Mouse (Mus musculus) hindbrain, embryonic 10.5 days (tissue): ENCODE data around the gene Kcnk1. TPM values are rescaled to one million over a fixed set of nuclear protein-coding genes. Genes with fewer than 3 reads are reported as not detected.

Experiments
- DNase-seq: peaks from one replicate; pipeline ENCODE4 v3.0.0-alpha.2; 2017; ENCODE audit warnings: low spot score
- H3K27ac ChIP-seq: fragments of 300-500 bp; sonication (generic); 2 replicates; pipeline ENCODE4 v1.5.1; 2016; ENCODE audit warnings: mild to moderate bottlenecking, moderate library complexity
- H3K27me3 ChIP-seq: fragments of 300-500 bp; sonication (generic); 2 replicates; pipeline ENCODE4 v1.6.1; 2016; ENCODE audit warnings: mild to moderate bottlenecking; ENCODE audit not compliant: poor library complexity, insufficient read depth, severe bottlenecking
- H3K36me3 ChIP-seq: fragments of 300-500 bp; sonication (generic); 2 replicates; pipeline ENCODE4 v1.6.1; 2016; ENCODE audit warnings: mild to moderate bottlenecking, moderate library complexity
- H3K4me1 ChIP-seq: fragments of 300-500 bp; sonication (generic); replicated peaks from 2 replicates; pipeline ENCODE4 v1.6.1; 2016; ENCODE audit warnings: mild to moderate bottlenecking
- H3K4me3 ChIP-seq: fragments of 300-500 bp; sonication (generic); 2 replicates; pipeline ENCODE4 v1.5.1; 2016; ENCODE audit warnings: mild to moderate bottlenecking, moderate library complexity
- H3K9me3 ChIP-seq: fragments of 300-500 bp; sonication (generic); 2 replicates; pipeline ENCODE4 v1.6.1; 2016; ENCODE audit warnings: mild to moderate bottlenecking, moderate library complexity
- WGBS: fragments of 180-500 bp; shearing (Covaris S2); methylation state at CpG from one replicate; pipeline ENCODE4 v1.1.7; 2016; 5-methylcytosine and 5-hydroxymethylcytosine counted together
- polyA plus RNA-seq: library from polyadenylated mRNA; unstranded; fragments of >200 nt; fragmentation: Nextera tagmentation; extraction: Ambion mirVana; gene quantifications from 2 replicates; pipeline ENCODE4 v1.2.1, GENCODE M21; 2016

Gene Kcnk1
- polyA plus RNA-seq, 1 experiment from 2014 or later, result 6.8 TPM

DNA sequence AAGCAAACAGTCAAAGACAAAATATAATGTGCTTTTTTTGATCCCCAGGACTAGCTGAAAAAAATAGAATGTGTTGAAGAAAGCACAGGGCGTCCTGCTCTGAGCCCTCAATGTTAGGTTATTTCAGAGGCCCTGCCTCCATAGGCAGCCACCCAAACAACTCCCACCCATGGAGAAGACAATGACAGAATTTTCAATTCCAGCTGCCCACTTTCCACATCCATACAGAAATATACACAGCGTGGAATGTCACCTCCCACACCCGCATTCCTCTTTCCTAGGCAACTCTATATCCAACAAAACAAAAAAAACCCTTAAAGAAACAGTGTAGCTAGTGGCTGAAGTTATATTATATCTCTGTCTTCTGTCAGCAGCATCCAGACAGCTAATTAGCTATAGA, 23.6 kb upstream of the Kcnk1 start:
- Histone ChIP-seq H3K36me3 (no peaks in the 10 kb centered on the region), H3K27me3 (no peaks in the 10 kb centered on the region), H3K4me3 (no peak overlapping the region), H3K27ac (no peak overlapping the region), H3K9me3 (no peaks in the 10 kb centered on the region), H3K4me1 (no peaks in the 10 kb centered on the region)
- 50% methylated on average over 3 of the region's 3 CpGs for WGBS
- DNase-seq, result no peak

DNA sequence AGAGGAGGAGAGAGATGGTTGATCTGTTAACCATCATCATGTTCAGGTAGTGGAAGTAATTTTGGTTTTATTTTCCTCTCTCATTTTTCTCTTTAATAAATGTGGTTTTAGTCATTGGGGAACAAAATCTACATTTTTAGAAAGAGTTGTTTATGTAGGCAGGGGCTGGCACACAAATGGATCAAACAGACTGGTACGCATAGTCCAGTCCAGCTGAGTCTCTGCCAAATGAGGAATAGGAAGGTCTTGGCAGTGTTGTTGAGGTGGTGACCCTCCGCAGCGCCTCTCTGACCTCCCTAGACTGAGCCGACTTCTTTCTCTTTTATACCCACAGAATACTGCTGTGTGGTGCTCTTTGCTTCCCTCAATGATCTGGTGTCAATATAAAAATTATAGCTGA, 19.0 kb upstream of the Kcnk1 start:
- WGBS, result 83% methylated on average over 4 of the region's 4 CpGs
- DNase-seq, result no peak
- Histone ChIP-seq H3K4me3 (no peak overlapping the region), H3K27me3 (no peaks in the 10 kb centered on the region), H3K9me3 (no peaks in the 10 kb centered on the region), H3K4me1 (no peaks in the 10 kb centered on the region), H3K27ac (no peak overlapping the region), H3K36me3 (no peaks in the 10 kb centered on the region)

DNA sequence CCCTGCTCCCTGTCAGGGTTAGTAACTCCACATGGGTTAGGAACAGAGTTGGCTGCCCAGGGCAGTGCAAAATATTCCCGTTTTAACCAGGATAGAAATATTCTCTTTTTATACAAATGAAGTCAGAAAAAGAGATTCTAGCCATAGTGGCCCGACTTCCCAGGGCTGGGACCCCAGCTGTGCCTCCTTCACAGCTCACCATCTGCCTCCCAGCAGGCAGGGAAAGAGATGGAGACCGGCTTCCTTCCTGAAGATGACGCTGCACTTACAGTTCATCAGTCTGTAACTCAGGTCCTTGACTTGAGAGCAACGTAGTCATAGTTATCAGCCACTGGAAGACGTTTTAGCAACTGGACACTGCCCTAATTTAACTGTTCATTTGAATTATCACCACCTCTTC, 14.1 kb upstream of the Kcnk1 start:
- Histone ChIP-seq H3K36me3 (no peaks in the 10 kb centered on the region), H3K27me3 (no peaks in the 10 kb centered on the region), H3K27ac (no peak overlapping the region), H3K9me3 (no peaks in the 10 kb centered on the region), H3K4me1 (no peaks in the 10 kb centered on the region), H3K4me3 (no peak overlapping the region)
- no peak for DNase-seq
- 38% methylated on average over 6 of the region's 6 CpGs for WGBS

DNA sequence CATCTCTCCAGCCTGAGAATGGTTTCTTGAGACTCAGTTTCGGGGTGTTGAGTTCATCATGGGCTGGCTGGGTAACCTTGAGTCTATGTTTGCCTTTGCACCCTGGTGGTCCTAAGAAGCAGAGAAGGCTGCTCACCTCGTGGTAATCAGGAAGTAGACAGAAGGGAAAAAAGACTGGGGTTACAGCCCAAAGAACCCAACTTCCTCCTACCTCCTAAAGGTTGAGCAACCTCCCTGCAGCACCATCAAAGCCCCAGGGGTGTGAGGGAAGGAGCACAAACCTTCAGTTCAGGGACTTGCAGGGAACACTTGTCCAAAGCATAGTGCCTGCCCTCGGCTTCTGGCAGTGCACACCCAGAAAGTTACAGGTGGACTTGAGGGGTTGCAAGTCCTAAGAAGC, 11.5 kb upstream of the Kcnk1 start:
- peaks cover 16% of the 10 kb centered on the region for H3K4me1 ChIP-seq
- no peak for DNase-seq
- no peaks in the 10 kb centered on the region for H3K36me3 ChIP-seq
- H3K4me3 ChIP-seq, result no peak overlapping the region
- no peak overlapping the region for H3K27ac ChIP-seq
- H3K9me3 ChIP-seq, result no peaks in the 10 kb centered on the region
- 73% methylated on average over 3 of the region's 3 CpGs for WGBS
- H3K27me3 ChIP-seq, result no peaks in the 10 kb centered on the region

DNA sequence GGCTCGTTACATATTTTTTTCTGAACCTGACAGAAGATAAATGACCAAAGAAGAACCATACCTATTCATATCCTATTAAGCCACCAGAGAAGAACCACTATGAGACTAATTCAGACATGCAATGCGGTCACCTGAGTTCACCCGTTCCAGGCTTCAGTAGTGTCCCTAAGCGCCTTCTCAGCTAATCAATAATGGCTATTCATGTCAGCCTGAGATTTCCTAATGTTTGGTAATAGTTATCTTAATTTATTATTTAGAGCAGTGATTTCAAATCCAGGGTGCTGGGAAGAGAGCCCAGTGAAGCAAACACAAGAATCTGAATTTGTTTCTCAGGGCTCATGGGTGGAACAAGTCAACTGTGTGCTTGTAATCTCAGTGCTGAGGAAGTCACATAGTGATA, 10.8 kb upstream of the Kcnk1 start:
- Histone ChIP-seq H3K27me3 (no peaks in the 10 kb centered on the region), H3K4me1 (peaks cover 16% of the 10 kb centered on the region), H3K27ac (no peak overlapping the region), H3K36me3 (no peaks in the 10 kb centered on the region), H3K4me3 (no peak overlapping the region), H3K9me3 (no peaks in the 10 kb centered on the region)
- no peak for DNase-seq
- WGBS, result 92% methylated on average over 4 of the region's 4 CpGs

DNA sequence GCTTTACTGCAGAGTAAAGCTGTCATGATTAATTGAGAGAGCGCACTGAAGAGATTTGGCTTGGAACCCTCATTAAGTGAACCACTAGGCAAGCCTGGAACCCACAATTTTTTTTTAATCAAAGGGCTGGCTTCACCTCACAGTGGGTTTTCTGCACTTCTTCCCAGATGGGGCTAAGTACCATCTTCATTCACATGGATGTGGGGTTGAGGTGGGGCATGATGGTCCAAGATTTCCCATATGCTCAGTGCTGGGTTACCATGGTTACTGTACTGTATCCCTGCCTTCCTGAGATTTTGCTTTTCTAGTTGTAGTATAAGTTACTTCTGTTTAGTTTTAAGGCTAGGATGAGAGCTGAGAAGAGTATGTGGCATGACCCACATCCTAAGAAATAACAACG, 9.6 kb upstream of the Kcnk1 start:
- 93% methylated on average over 2 of the region's 2 CpGs for WGBS
- Histone ChIP-seq H3K9me3 (no peaks in the 10 kb centered on the region), H3K27me3 (0 out of 2 replicates have a peak, but pooled peaks cover 4% of the 10 kb centered on the region), H3K27ac (no peak overlapping the region), H3K36me3 (no peaks in the 10 kb centered on the region), H3K4me3 (no peak overlapping the region), H3K4me1 (peaks cover 19% of the 10 kb centered on the region)
- no peak for DNase-seq

DNA sequence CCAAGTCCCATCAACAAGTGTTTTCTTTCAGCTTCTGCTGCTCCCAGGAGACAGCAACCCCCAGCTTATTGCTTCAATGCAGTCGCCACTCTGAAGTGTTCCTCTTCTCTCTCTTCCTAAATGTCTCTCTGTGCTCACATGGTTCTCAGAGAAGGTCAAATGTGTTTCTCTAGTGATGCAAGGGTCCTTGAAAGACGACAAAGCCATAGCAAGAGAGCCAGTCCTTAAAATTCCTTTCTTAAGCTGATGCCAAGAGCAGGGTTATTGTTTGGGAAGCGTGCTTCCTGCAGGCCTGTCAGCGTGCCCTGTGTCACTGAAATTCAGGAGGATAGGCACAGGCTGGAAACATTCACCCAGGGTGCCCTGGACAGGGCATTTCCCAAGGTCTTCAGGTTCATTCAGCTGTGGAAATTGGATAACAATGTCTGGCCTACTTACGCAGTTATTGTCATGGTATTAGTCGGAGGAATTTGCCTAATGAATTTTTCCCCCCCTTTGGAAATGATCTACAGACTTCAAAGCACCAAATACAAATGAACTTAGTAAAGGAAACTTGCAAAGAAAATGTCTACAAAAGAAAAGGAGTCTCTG, 7.9 kb upstream of the Kcnk1 start:
- DNase-seq, result no peak
- Histone ChIP-seq H3K4me1 (peaks cover 19% of the 10 kb centered on the region), H3K9me3 (no peaks in the 10 kb centered on the region), H3K36me3 (no peaks in the 10 kb centered on the region), H3K27me3 (peaks cover 15% of the 10 kb centered on the region; the same call in 1 of the 2 replicates), H3K27ac (peak overlapping the region; percentile 35; the same call in 1 of the 2 replicates), H3K4me3 (no peak overlapping the region)
- WGBS, result 36% methylated on average over 6 of the region's 6 CpGs

DNA sequence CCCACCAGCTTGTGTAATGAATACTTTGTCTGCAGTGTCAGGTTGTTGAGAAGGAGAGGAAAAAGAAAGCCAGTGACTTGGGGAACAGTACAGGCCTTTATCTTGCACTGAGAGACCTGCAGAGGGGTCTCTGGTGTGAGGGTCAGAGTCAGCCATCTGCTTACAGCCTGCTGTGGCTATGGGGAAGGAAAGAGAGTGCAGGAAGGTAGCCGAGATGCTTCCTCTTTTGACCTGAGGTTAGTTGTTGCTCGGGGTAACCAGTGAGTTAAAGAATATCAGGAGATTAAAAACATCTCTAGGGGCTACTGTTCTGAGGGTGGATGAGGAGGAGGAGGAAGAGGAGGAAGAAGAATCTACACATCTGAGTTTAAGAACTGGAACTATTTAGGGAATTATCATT, 7.0 kb upstream of the Kcnk1 start:
- H3K9me3 ChIP-seq, result no peaks in the 10 kb centered on the region
- H3K4me3 ChIP-seq, result no peak overlapping the region
- WGBS, result 59% methylated on average over 2 of the region's 2 CpGs
- H3K27ac ChIP-seq, result no peak overlapping the region
- no peaks in the 10 kb centered on the region for H3K36me3 ChIP-seq
- H3K27me3 ChIP-seq, result peaks cover 24% of the 10 kb centered on the region
- H3K4me1 ChIP-seq, result peaks cover 19% of the 10 kb centered on the region
- no peak for DNase-seq

DNA sequence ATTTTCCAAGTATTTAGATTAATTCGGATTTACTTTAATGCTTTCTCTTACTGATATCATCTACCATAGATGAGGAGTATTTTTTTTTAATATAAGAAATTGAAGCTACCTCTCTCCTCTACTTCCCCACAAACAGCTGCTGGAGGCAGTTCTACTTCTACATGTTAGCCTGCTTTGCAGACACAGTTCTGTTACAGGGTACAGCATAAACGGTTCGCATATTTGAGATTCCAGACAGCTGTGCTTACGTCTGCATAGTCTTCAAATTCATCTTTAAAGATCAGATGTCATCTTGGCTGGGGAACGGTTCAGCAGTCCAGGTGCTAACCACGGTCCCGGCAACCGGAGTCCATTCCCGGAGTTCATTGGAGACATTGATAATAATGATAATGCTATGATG, 1.3 kb upstream of the Kcnk1 start:
- H3K27me3 ChIP-seq, result peaks cover 79% of the 10 kb centered on the region
- no peak overlapping the region for H3K27ac ChIP-seq
- WGBS, result 82% methylated on average over 9 of the region's 9 CpGs
- H3K4me1 ChIP-seq, result peaks cover 27% of the 10 kb centered on the region
- H3K9me3 ChIP-seq, result no peaks in the 10 kb centered on the region
- DNase-seq, result no peak
- H3K36me3 ChIP-seq, result no peaks in the 10 kb centered on the region
- H3K4me3 ChIP-seq, result no peak overlapping the region

DNA sequence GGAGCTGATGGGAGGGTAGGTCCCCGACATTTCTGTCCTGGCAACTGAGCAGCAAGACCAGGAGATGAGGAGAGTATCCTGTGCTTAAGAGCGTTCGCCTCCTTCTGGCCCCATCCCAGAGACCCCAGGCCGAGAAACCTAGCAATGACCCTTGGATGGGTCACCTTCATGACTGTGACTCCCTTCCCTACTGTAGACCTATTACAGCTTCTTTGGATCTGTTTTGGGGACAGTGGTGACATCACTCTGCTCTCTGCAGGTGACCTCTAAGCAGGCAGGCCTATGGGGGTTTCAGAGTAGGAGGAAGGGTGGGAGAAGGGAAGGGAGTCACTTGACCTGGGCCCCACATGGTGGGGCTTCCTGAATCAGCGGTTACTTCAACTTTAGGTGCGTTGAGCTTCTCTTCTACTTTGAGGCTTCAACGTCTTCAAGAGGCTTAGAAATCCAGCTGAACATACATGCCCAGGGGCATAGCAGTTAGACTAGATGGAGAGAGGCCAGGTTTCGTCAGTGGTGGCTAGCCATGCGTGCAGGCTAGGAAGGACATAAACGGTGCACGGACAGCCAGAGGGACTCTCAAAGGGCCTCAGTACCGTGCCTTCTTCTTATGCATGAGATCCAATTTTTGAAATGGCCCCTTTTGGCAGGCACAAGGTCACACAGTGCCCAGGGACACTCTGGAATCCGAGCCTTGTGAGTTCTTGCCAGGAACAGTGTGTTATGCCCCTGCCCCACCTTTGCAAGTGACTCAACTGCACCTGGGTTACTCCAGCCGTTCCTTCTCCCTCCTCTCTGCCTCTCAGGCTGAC, 1.3 kb downstream of the Kcnk1 start:
- DNase-seq, result peak; percentile 12
- WGBS, result 13% methylated on average over 14 of the region's 14 CpGs
- Histone ChIP-seq H3K9me3 (no peaks in the 10 kb centered on the region), H3K27me3 (peaks cover 72% of the 10 kb centered on the region), H3K36me3 (no peaks in the 10 kb centered on the region), H3K27ac (peak overlapping the region; percentile 85), H3K4me3 (peak overlapping the region; percentile 67), H3K4me1 (peaks cover 25% of the 10 kb centered on the region)

DNA sequence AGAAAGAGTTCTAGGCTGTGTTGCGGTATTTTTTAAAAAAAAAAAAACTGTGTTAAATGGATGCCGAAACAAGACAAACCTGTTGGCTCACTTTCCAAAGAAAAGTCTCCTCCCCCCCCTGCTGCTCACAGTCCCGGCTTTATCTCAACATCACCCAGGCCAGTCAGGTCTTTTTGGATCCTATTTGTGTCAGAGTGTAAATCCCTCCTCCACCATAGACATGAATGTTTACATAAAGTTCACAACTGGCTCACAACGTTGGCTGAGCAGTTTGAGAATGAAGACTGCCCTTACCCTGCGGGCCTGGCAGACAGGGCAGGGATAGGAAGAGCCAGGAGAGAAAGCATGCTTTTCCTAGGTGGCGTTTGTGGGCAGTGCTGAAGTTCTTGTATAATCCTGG, 2.0 kb downstream of the Kcnk1 start:
- WGBS, result 33% methylated on average over 6 of the region's 6 CpGs
- peaks cover 25% of the 10 kb centered on the region for H3K4me1 ChIP-seq
- H3K27me3 ChIP-seq, result peaks cover 66% of the 10 kb centered on the region
- peak overlapping the region; percentile 67; the same call in 1 of the 2 replicates for H3K4me3 ChIP-seq
- no peak for DNase-seq
- H3K27ac ChIP-seq, result no peak overlapping the region
- no peaks in the 10 kb centered on the region for H3K9me3 ChIP-seq
- no peaks in the 10 kb centered on the region for H3K36me3 ChIP-seq

DNA sequence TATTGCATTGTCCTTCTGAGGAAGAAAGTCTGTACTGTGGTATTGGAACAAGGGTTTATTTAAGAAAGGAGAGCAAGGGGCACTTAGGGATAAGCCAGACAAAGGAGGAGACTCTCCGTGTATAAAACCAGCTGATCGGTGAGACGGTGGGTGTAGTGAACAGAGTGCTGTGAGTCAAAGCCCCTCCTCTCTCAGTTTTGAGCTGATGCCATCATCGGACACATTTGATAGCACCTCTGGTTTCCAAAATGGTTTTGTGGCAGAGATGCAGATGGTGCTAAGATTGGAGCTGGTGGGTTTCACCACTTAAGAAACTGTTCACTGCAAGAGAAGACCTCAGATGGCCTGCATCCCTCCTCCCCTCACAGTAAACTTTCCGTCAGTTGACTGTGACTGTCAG, 2.6 kb downstream of the Kcnk1 start:
- no peak overlapping the region for H3K27ac ChIP-seq
- no peaks in the 10 kb centered on the region for H3K36me3 ChIP-seq
- peaks cover 25% of the 10 kb centered on the region for H3K4me1 ChIP-seq
- DNase-seq, result no peak
- WGBS, result 67% methylated on average over 5 of the region's 5 CpGs
- no peaks in the 10 kb centered on the region for H3K9me3 ChIP-seq
- H3K27me3 ChIP-seq, result peaks cover 61% of the 10 kb centered on the region
- no peak overlapping the region; the same call in 1 of the 2 replicates for H3K4me3 ChIP-seq

DNA sequence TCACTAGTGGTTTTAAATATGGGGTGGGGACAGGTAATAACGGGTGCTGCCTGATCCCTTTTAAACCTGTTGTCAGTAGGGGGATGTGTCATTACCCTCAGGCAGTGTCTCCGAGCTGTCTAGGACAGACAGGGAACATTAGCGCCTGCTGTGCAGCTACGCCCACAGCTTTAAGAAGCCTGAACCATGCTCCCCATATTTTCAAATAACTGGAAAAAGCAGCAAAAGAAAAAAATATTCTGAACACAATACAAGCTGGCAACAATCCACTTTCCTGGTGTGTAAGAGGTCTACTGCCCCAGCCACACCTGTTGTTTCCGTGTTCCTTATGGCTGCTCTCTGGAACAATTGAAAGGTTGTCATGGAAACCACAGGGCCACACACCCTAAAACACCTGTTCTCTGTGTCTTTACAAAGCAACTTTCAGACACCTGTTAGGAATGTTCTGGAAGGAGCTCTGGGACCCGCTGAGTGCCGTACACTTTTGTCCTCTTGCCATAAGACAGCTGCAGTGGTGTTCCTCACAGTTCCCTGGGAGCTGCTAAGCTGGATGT, 4.9 kb downstream of the Kcnk1 start:
- no peak for DNase-seq
- WGBS, result 80% methylated on average over 7 of the region's 7 CpGs
- Histone ChIP-seq H3K4me1 (peaks cover 21% of the 10 kb centered on the region), H3K27ac (no peak overlapping the region), H3K4me3 (no peak overlapping the region), H3K9me3 (no peaks in the 10 kb centered on the region), H3K36me3 (no peaks in the 10 kb centered on the region), H3K27me3 (peaks cover 38% of the 10 kb centered on the region)
